Mouse (Mus musculus) lung, embryonic 14.5 days (tissue): ENCODE data around the gene Gpalpp1. TPM values are rescaled to one million over a fixed set of nuclear protein-coding genes. Genes with fewer than 3 reads are reported as not detected.
A peak's percentile ranks its signal among the peaks of the same experiment; 100 is the strongest.

Experiments used
- ATAC-seq: fragments of 200-750 bp; cut with Nextera tagmentation; 2 replicates; pipeline ENCODE4 v1.8.0; 2017; ENCODE audit warnings: mild to moderate bottlenecking, moderate TSS enrichment, moderate library complexity; ENCODE audit not compliant: insufficient read depth
- DNase-seq: peaks from one replicate; pipeline ENCODE4 v3.0.0-alpha.2; 2015
- H3K27ac ChIP-seq: fragments of 300-500 bp; sonication (generic); 2 replicates; pipeline ENCODE4 v1.5.1; 2014; ENCODE audit warnings: low read depth, mild to moderate bottlenecking, moderate library complexity
- H3K27me3 ChIP-seq: fragments of 300-500 bp; sonication (generic); 2 replicates; pipeline ENCODE4 v1.6.1; 2014; ENCODE audit warnings: low read length, control low read depth; ENCODE audit not compliant: insufficient read depth
- H3K36me3 ChIP-seq: fragments of 300-500 bp; sonication (generic); 2 replicates; pipeline ENCODE4 v1.6.1; 2014; ENCODE audit warnings: control low read depth; ENCODE audit not compliant: insufficient read depth
- H3K4me1 ChIP-seq: fragments of 300-500 bp; sonication (generic); 2 replicates; pipeline ENCODE4 v1.6.1; 2014; ENCODE audit warnings: antibody characterized with exemption, control low read depth; ENCODE audit not compliant: insufficient read depth
- H3K4me2 ChIP-seq: fragments of 300-500 bp; sonication (generic); 2 replicates; pipeline ENCODE4 v1.6.1; 2014; ENCODE audit warnings: mild to moderate bottlenecking
- H3K4me3 ChIP-seq: fragments of 300-500 bp; sonication (generic); 2 replicates; pipeline ENCODE4 v1.5.1; 2014; ENCODE audit warnings: low read depth, low read length
- H3K9ac ChIP-seq: fragments of 300-500 bp; sonication (generic); 2 replicates; pipeline ENCODE4 v1.6.1; 2014
- H3K9me3 ChIP-seq: fragments of 300-500 bp; sonication (generic); 2 replicates; pipeline ENCODE4 v1.6.1; 2016; ENCODE audit warnings: low read depth, low read length, control low read depth
- CTCF ChIP-seq: IDR thresholded peaks from 2 replicates; pipeline ENCODE4 v1.5.1; 2016; ENCODE audit warnings: antibody characterized with exemption, low read depth
- WGBS: fragments of 180-500 bp; shearing (Covaris S2); extraction: QIAGEN DNeasy Blood & Tissue Kit; methylation state at CpG from one replicate; pipeline ENCODE4 v1.1.7; 2014; 5-methylcytosine and 5-hydroxymethylcytosine counted together
- polyA plus RNA-seq: library from polyadenylated mRNA; unstranded; fragments of >200 nt; fragmentation: Nextera tagmentation; extraction: Ambion mirVana; gene quantifications from 2 replicates; pipeline ENCODE4 v1.2.1, GENCODE M21; 2014

Gpalpp1 gene
- polyA plus RNA-seq, 1 experiment from 2014 or later = 13.6 TPM

DNA sequence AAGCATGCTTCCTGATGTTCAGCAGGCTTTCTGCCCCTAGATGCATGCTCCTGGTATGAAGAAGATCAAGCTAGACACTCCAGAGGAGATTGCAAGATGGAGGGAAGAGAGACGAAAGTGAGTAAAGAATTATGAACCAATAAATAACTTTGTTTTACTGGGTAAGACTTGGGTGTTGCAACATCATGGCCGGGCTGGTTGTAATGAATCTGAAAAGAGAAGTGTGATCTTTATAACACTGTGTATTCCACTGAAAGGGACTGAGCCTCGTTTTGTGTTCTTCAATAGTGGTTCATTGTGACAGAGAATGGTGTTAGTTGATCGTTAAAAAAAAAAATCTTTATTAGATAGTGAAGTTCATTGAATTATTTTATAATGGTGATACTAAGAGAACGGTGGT, 5.2 kb upstream of the Gpalpp1 start:
- H3K36me3 ChIP-seq = peaks cover 63% of the 10 kb centered on the region
- TF ChIP-seq CTCF = no peak
- H3K27ac ChIP-seq = no peak overlapping the region
- WGBS = 91% methylated on average over 5 of the region's 5 CpGs
- no peak overlapping the region for H3K9ac ChIP-seq
- no peak overlapping the region for H3K4me2 ChIP-seq
- no peaks in the 10 kb centered on the region for H3K4me1 ChIP-seq
- H3K27me3 ChIP-seq = no peaks in the 10 kb centered on the region
- ATAC-seq (no peak), DNase-seq (no peak)
- H3K4me3 ChIP-seq = no peak overlapping the region
- H3K9me3 ChIP-seq = no peaks in the 10 kb centered on the region

DNA sequence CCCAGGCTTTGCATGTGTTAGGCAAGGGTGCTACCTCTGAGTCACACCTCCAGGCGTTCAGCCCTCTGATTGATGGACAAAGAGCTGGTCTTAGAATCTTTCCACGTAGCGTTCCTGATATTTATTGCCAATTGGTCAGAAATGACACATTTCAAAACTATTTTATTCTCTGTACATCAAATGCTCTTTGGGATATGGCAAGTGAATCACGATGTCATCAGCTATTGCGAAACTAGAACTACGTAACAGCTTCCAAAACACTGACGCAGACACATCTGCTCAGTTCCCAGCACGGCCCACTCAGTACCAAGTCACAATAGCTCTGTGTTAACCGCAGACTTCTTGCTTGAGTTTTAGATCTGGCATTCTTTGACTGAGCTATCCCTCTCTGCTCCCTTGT, 11.0 kb downstream of the Gpalpp1 start:
- Histone ChIP-seq H3K9me3 (no peaks in the 10 kb centered on the region), H3K36me3 (peaks cover 50% of the 10 kb centered on the region), H3K4me2 (no peak overlapping the region), H3K27me3 (no peaks in the 10 kb centered on the region), H3K4me3 (no peak overlapping the region), H3K9ac (no peak overlapping the region), H3K27ac (no peak overlapping the region), H3K4me1 (no peaks in the 10 kb centered on the region)
- ATAC-seq = no peak
- 89% methylated on average over 9 of the region's 9 CpGs for WGBS
- DNase-seq = no peak
- no peak for TF ChIP-seq CTCF

DNA sequence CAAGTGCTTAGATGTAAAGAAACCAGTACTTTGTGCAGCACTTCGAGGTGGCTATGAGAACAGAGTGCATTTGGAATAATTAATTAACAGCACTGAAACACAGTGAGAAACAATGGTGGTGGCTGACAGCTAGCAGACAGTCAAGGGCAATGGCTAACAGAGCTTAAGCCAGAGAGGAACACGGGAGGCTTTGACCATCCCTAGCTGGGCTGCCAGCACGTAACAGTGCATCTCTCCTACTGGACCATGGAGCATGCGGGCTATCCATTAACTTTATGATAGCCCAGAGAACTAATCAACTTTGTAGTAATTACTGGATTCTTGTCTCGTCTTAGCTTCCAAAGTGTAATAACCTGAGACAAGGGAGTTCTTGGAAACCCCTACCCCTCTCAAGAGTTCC, 12.7 kb downstream of the Gpalpp1 start:
- no peak for DNase-seq
- H3K9ac ChIP-seq = no peak overlapping the region
- no peak for TF ChIP-seq CTCF
- 90% methylated on average over 5 of the region's 5 CpGs for WGBS
- no peak overlapping the region for H3K27ac ChIP-seq
- H3K4me2 ChIP-seq = no peak overlapping the region
- H3K4me3 ChIP-seq = no peak overlapping the region
- no peaks in the 10 kb centered on the region for H3K9me3 ChIP-seq
- H3K36me3 ChIP-seq = peaks cover 54% of the 10 kb centered on the region
- ATAC-seq = no peak
- H3K4me1 ChIP-seq = no peaks in the 10 kb centered on the region
- no peaks in the 10 kb centered on the region for H3K27me3 ChIP-seq

DNA sequence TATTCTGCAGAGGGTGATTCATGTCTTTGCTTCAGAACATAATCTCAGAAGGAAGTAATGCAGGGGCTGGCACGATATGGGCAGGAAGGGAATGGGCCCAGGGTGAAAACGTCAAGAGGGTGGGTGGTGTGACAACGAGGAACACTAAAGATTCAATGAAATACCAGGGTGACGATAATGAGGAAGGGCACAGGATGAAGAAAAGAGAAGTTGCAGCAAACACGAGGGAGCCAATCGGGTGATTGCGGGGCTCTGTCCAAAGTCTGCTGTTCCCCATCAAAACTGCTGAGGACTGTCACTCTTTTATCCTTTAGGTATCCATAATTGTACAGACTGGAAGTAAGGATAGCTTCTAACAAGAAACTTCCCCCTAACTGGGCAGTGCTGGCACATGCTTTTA, 13.3 kb downstream of the Gpalpp1 start:
- no peak overlapping the region for H3K4me3 ChIP-seq
- no peaks in the 10 kb centered on the region for H3K27me3 ChIP-seq
- H3K27ac ChIP-seq = no peak overlapping the region
- no peak for TF ChIP-seq CTCF
- ATAC-seq (no peak), DNase-seq (no peak)
- no peak overlapping the region for H3K4me2 ChIP-seq
- no peaks in the 10 kb centered on the region for H3K4me1 ChIP-seq
- peaks cover 58% of the 10 kb centered on the region for H3K36me3 ChIP-seq
- 91% methylated on average over 7 of the region's 7 CpGs for WGBS
- no peak overlapping the region for H3K9ac ChIP-seq
- H3K9me3 ChIP-seq = no peaks in the 10 kb centered on the region

DNA sequence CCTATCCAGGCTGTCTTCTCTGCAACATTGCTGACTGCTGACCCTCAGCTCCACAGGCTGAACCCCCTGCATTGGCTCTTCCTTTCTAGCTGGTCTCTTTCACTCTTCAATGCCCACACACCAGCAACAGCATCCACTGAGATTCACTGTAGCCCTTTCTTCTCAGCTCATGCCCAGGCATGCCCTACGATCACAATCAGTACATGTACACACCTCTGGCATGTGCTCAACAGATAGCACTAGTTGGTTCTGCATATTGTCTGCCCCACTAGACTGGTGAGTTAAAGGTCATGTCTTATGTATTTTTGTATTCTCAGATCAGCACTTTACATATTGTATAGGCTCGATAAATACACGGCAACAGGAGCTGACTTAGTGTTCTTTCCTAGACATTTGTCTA, 26.4 kb downstream of the Gpalpp1 start:
- Histone ChIP-seq H3K4me1 (no peaks in the 10 kb centered on the region), H3K27ac (no peak overlapping the region), H3K9ac (no peak overlapping the region), H3K4me2 (no peak overlapping the region), H3K9me3 (no peaks in the 10 kb centered on the region), H3K36me3 (peaks cover 3% of the 10 kb centered on the region; the same call in 1 of the 2 replicates), H3K4me3 (no peak overlapping the region), H3K27me3 (no peaks in the 10 kb centered on the region)
- TF ChIP-seq CTCF = no peak
- 78% methylated on average over 3 of the region's 3 CpGs for WGBS
- ATAC-seq = no peak
- DNase-seq = no peak

DNA sequence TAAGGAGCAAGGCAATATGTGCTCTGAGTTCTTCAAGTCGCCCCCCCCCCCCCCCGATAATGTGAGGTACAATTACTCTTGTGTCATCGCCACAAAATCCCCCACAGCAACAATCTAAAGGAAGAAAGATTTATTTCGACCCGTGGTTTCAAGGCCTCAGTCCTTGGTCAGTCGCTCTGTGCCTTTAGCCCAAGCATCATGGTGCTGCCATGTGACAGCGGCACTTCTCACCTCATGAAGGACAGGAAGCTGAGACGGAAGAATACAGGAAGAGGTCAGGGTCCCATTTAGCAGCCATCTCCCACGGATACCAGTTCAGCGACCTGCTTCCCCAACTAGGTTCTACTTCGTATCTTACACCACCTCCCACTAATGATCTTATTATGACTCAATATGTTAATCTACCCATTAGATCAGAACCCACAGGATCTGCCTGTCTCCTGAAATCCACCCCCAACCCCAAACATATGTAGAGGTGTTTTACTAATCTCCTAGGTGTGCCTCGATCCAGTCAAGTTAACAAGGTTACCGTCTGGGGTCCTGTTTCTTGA, 28.4 kb downstream of the Gpalpp1 start:
- no peak for TF ChIP-seq CTCF
- DNase-seq (no peak), ATAC-seq (no peak)
- no peak overlapping the region for H3K4me3 ChIP-seq
- H3K4me2 ChIP-seq = no peak overlapping the region
- H3K9me3 ChIP-seq = no peaks in the 10 kb centered on the region
- H3K4me1 ChIP-seq = no peaks in the 10 kb centered on the region
- H3K27ac ChIP-seq = no peak overlapping the region
- H3K27me3 ChIP-seq = no peaks in the 10 kb centered on the region
- no peaks in the 10 kb centered on the region for H3K36me3 ChIP-seq
- no peak overlapping the region for H3K9ac ChIP-seq
- WGBS = 74% methylated on average over 13 of the region's 13 CpGs

DNA sequence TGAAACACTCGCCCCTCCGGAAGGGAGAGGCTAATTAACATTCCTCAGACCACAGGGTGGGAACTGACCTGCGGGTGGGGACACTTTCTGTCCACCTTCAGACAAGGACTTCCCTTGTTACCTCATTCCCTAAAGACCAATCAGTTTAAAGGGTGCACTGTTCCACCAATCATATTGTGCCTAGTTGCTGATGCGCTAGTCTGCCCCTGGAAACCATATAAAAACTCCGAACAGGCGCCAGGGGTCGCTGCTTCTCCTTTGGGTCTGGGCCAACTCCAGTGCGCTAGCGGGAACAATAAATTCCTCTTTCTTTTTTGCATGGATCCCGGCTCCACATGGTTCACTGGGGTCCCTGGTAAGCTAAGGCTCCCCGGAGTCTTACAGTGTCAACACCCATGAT, 29.1 kb downstream of the Gpalpp1 start:
- DNase-seq (peak; percentile 17), ATAC-seq (no peak)
- no peaks in the 10 kb centered on the region for H3K9me3 ChIP-seq
- no peaks in the 10 kb centered on the region for H3K27me3 ChIP-seq
- H3K4me3 ChIP-seq = no peak overlapping the region
- H3K27ac ChIP-seq = no peak overlapping the region
- TF ChIP-seq CTCF = peak; percentile 21
- H3K4me2 ChIP-seq = no peak overlapping the region
- no peak overlapping the region for H3K9ac ChIP-seq
- H3K4me1 ChIP-seq = no peaks in the 10 kb centered on the region
- WGBS = 56% methylated on average over 11 of the region's 11 CpGs
- no peaks in the 10 kb centered on the region for H3K36me3 ChIP-seq

DNA sequence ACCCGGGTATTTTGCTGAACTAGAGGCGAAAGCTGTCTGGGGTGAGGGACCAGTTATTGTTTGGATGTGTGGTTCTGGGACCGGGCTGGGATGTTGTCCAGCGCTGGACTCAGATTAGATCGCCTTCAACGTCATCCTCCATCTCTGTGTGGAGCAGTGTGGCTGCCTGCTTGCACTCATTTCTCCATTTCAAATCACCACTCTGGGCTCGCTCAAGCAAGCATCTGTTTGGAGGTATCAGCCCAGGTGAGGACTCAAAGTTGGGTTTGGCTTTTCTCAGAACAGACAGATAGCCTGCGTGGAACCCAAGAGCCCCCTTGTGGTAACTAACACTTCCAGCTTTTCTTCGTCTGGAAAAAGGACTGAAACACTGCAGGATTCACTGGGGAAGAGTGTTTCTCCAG, 33.5 kb downstream of the Gpalpp1 start:
- 50% methylated on average over 9 of the region's 9 CpGs for WGBS
- Histone ChIP-seq H3K27me3 (no peaks in the 10 kb centered on the region), H3K9me3 (no peaks in the 10 kb centered on the region), H3K4me1 (no peaks in the 10 kb centered on the region), H3K27ac (no peak overlapping the region), H3K36me3 (no peaks in the 10 kb centered on the region), H3K9ac (no peak overlapping the region), H3K4me3 (no peak overlapping the region), H3K4me2 (no peak overlapping the region)
- TF ChIP-seq CTCF = peak; percentile 88
- DNase-seq = peak; percentile 78
- ATAC-seq = no peak
